Mouse (Mus musculus): ENCODE results near the gene 1700007K13Rik.

DNA sequence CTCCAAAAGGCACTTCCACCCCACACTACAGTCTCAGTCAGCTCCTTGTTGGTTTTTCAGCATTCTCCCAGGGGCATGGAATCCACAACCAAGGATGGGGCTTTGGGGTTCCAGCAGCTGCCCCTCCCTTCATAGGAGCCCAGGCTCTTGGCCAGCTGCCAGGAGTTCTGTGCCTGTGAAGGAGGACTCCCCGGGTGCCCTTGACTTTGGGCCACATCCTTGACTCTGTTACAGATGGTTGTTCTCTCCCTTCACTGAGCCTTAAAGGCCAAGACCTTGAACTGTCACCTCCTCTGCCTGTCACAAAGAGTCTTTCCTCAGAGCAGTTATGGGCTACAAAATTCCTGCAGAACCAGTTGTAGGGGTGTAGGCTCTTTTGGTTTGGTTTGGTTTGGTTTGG is 33.3 kb downstream of the 1700007K13Rik start:
- TF ChIP-seq CTCF (IDR thresholded peaks at IDR 0.05; ENCODE audit: low read depth) (no peak), EP300 (IDR thresholded peaks at IDR 0.05; ENCODE audit: low read depth) (no peak)
